Mouse (Mus musculus): ENCODE measurements around the gene Cfap97d1. TPM values are rescaled to one million over a fixed set of nuclear protein-coding genes. Genes with fewer than 3 reads are reported as not detected.

Gene Cfap97d1
- polyA plus RNA-seq, 1 experiment from 2014 or later: not detected

- no peak for ATAC-seq (ENCODE audit: low FRiP score)
- H3K27me3 ChIP-seq: peaks cover 7% of the 10 kb centered on the region
- peak within 1 kb of the TSS; percentile 85 for H3K9ac ChIP-seq
- H3K36me3 ChIP-seq (replicated peaks): peaks cover 12% of the 10 kb centered on the region
- peak within 1 kb of the TSS; percentile 78 for H3K4me2 ChIP-seq
- no peaks in the 10 kb centered on the region for H3K9me3 ChIP-seq
- WGBS: 69% methylated on average over 6 of the region's 6 CpGs
- peak within 1 kb of the TSS; percentile 69 for H3K4me3 ChIP-seq (replicated peaks)
- H3K4me1 ChIP-seq: peaks cover 34% of the 10 kb centered on the region
- H3K27ac ChIP-seq: peak within 1 kb of the TSS; percentile 95
These were observed 44.2 kb downstream of the Cfap97d1 start, which contains the start of gene Mpp3 for GRCm38 (mm10) chr11:102028087-102028816. Gene Mpp3 (minus strand): TSS chr11:102028461.

- H3K4me3 ChIP-seq (replicated peaks): no peak overlapping the region
- 83% methylated on average over 4 of the region's 4 CpGs for WGBS
- H3K36me3 ChIP-seq (replicated peaks): 0 out of 2 replicates have a peak, but pooled peaks cover 1% of the 10 kb centered on the region
- peaks cover 10% of the 10 kb centered on the region for H3K27me3 ChIP-seq
- no peak overlapping the region for H3K27ac ChIP-seq
- H3K4me2 ChIP-seq: no peak overlapping the region
- no peak overlapping the region for H3K9ac ChIP-seq
- no peaks in the 10 kb centered on the region for H3K9me3 ChIP-seq
- no peak for ATAC-seq (ENCODE audit: low FRiP score)
- peaks cover 34% of the 10 kb centered on the region for H3K4me1 ChIP-seq
These were observed 45.2 kb downstream of the Cfap97d1 start for GRCm38 (mm10) chr11:102029304-102029703.

GRCm38 (mm10) chr11:102029966-102030365 lies 45.9 kb downstream of the Cfap97d1 start:
- Histone ChIP-seq H3K9me3 (no peaks in the 10 kb centered on the region), H3K9ac (no peak overlapping the region), H3K4me3 (replicated peaks) (no peak overlapping the region), H3K27ac (no peak overlapping the region), H3K4me2 (no peak overlapping the region), H3K36me3 (replicated peaks) (no peaks in the 10 kb centered on the region), H3K4me1 (peaks cover 28% of the 10 kb centered on the region), H3K27me3 (peaks cover 10% of the 10 kb centered on the region)
- no peak for ATAC-seq (ENCODE audit: low FRiP score)
- 31% methylated on average over 7 of the region's 7 CpGs for WGBS

GRCm38 (mm10) chr11:102031149-102031548 lies 47.1 kb downstream of the Cfap97d1 start:
- peaks cover 16% of the 10 kb centered on the region for H3K4me1 ChIP-seq
- no peak overlapping the region for H3K27ac ChIP-seq
- no peaks in the 10 kb centered on the region for H3K36me3 ChIP-seq (replicated peaks)
- H3K27me3 ChIP-seq: peaks cover 10% of the 10 kb centered on the region
- no peaks in the 10 kb centered on the region for H3K9me3 ChIP-seq
- no peak for ATAC-seq (ENCODE audit: low FRiP score)
- 74% methylated on average over 7 of the region's 7 CpGs for WGBS
- H3K9ac ChIP-seq: no peak overlapping the region
- no peak overlapping the region for H3K4me2 ChIP-seq
- H3K4me3 ChIP-seq (replicated peaks): no peak overlapping the region

GRCm38 (mm10) chr11:102033055-102033591 lies 49.0 kb downstream of the Cfap97d1 start:
- H3K4me1 ChIP-seq: peaks cover 4% of the 10 kb centered on the region
- no peak overlapping the region for H3K4me2 ChIP-seq
- H3K27me3 ChIP-seq: peaks cover 12% of the 10 kb centered on the region
- no peaks in the 10 kb centered on the region for H3K36me3 ChIP-seq (replicated peaks)
- WGBS: 90% methylated on average over 12 of the region's 12 CpGs
- H3K9ac ChIP-seq: no peak overlapping the region
- no peak overlapping the region for H3K4me3 ChIP-seq (replicated peaks)
- ATAC-seq (ENCODE audit: low FRiP score): no peak
- no peak overlapping the region for H3K27ac ChIP-seq
- H3K9me3 ChIP-seq: no peaks in the 10 kb centered on the region

GRCm38 (mm10) chr11:102034887-102035286 lies 50.8 kb downstream of the Cfap97d1 start:
- ATAC-seq (ENCODE audit: low FRiP score): no peak
- no peaks in the 10 kb centered on the region for H3K36me3 ChIP-seq (replicated peaks)
- WGBS: 72% methylated on average over 8 of the region's 8 CpGs
- H3K4me3 ChIP-seq (replicated peaks): no peak overlapping the region
- no peak overlapping the region for H3K27ac ChIP-seq
- peaks cover 12% of the 10 kb centered on the region for H3K27me3 ChIP-seq
- no peak overlapping the region for H3K4me2 ChIP-seq
- H3K9ac ChIP-seq: no peak overlapping the region
- H3K9me3 ChIP-seq: no peaks in the 10 kb centered on the region
- no peaks in the 10 kb centered on the region for H3K4me1 ChIP-seq

- 81% methylated on average over 5 of the region's 5 CpGs for WGBS
- no peak for ATAC-seq (ENCODE audit: low FRiP score)
- no peaks in the 10 kb centered on the region for H3K36me3 ChIP-seq (replicated peaks)
These were observed 51.4 kb downstream of the Cfap97d1 start for GRCm38 (mm10) chr11:102035456-102035960.

GRCm38 (mm10) chr11:102036336-102036735 lies 52.3 kb downstream of the Cfap97d1 start:
- H3K4me3 ChIP-seq (replicated peaks): no peak overlapping the region
- H3K4me1 ChIP-seq: no peaks in the 10 kb centered on the region
- peaks cover 7% of the 10 kb centered on the region for H3K27me3 ChIP-seq
- H3K4me2 ChIP-seq: no peak overlapping the region
- no peak overlapping the region for H3K9ac ChIP-seq
- WGBS: 81% methylated on average over 7 of the region's 7 CpGs
- H3K9me3 ChIP-seq: no peaks in the 10 kb centered on the region
- H3K36me3 ChIP-seq (replicated peaks): no peaks in the 10 kb centered on the region
- no peak for ATAC-seq (ENCODE audit: low FRiP score)
- H3K27ac ChIP-seq: no peak overlapping the region

More at GRCm38 (mm10) chr11:102035456-102035960, 51.4 kb downstream of the Cfap97d1 start:
- H3K4me1 ChIP-seq: no peaks in the 10 kb centered on the region
- H3K4me2 ChIP-seq: no peak overlapping the region
- H3K9me3 ChIP-seq: no peaks in the 10 kb centered on the region
- peaks cover 12% of the 10 kb centered on the region for H3K27me3 ChIP-seq
- H3K9ac ChIP-seq: no peak overlapping the region
- no peak overlapping the region for H3K27ac ChIP-seq
- H3K4me3 ChIP-seq (replicated peaks): no peak overlapping the region

- no peaks in the 10 kb centered on the region for H3K9me3 ChIP-seq
- H3K4me1 ChIP-seq: no peaks in the 10 kb centered on the region
- no peak for ATAC-seq (ENCODE audit: low FRiP score)
- 87% methylated on average over 6 of the region's 6 CpGs for WGBS
- no peaks in the 10 kb centered on the region for H3K36me3 ChIP-seq (replicated peaks)
- no peak overlapping the region for H3K4me2 ChIP-seq
- no peak overlapping the region for H3K9ac ChIP-seq
- H3K4me3 ChIP-seq (replicated peaks): no peak overlapping the region
- peaks cover 6% of the 10 kb centered on the region; the same call in 1 of the 2 replicates for H3K27me3 ChIP-seq
- H3K27ac ChIP-seq: no peak overlapping the region; the same call in 1 of the 2 replicates
These were observed 53.7 kb downstream of the Cfap97d1 start for GRCm38 (mm10) chr11:102037789-102038188.

GRCm38 (mm10) chr11:102039487-102040137 lies 55.5 kb downstream of the Cfap97d1 start:
- 65% methylated on average over 13 of the region's 13 CpGs for WGBS

GRCm38 (mm10) chr11:102040138-102040524 lies 56.1 kb downstream of the Cfap97d1 start:
- WGBS: under 1% methylated on average over 9 of the region's 9 CpGs
- Histone ChIP-seq H3K27ac (no peak overlapping the region), H3K4me2 (no peak overlapping the region), H3K36me3 (replicated peaks) (no peaks in the 10 kb centered on the region), H3K9me3 (peaks cover 5% of the 10 kb centered on the region), H3K4me1 (no peaks in the 10 kb centered on the region), H3K4me3 (replicated peaks) (no peak overlapping the region), H3K27me3 (0 out of 2 replicates have a peak, but pooled peaks cover 2% of the 10 kb centered on the region), H3K9ac (no peak overlapping the region)
- peak; percentile 75; the same call in 1 of the 2 replicates for ATAC-seq (ENCODE audit: low FRiP score)

More at GRCm38 (mm10) chr11:102039487-102040137, 55.5 kb downstream of the Cfap97d1 start:
- Histone ChIP-seq H3K27me3 (0 out of 2 replicates have a peak, but pooled peaks cover 2% of the 10 kb centered on the region), H3K4me3 (replicated peaks) (no peak overlapping the region), H3K9ac (no peak overlapping the region), H3K9me3 (0 out of 2 replicates have a peak, but pooled peaks cover 1% of the 10 kb centered on the region), H3K36me3 (replicated peaks) (no peaks in the 10 kb centered on the region), H3K27ac (no peak overlapping the region), H3K4me1 (no peaks in the 10 kb centered on the region), H3K4me2 (no peak overlapping the region)
- ATAC-seq (ENCODE audit: low FRiP score): no peak

- no peak overlapping the region for H3K4me2 ChIP-seq
- peaks cover 10% of the 10 kb centered on the region for H3K9me3 ChIP-seq
- no peak overlapping the region for H3K4me3 ChIP-seq (replicated peaks)
- H3K27ac ChIP-seq: no peak overlapping the region
- no peaks in the 10 kb centered on the region for H3K4me1 ChIP-seq
- no peak overlapping the region for H3K9ac ChIP-seq
- WGBS: 66% methylated on average over 4 of the region's 4 CpGs
- no peaks in the 10 kb centered on the region for H3K36me3 ChIP-seq (replicated peaks)
- no peak for ATAC-seq (ENCODE audit: low FRiP score)
- 0 out of 2 replicates have a peak, but pooled peaks cover 2% of the 10 kb centered on the region for H3K27me3 ChIP-seq
These were observed 56.6 kb downstream of the Cfap97d1 start for GRCm38 (mm10) chr11:102040646-102041045.
